Mouse (Mus musculus) limb, embryonic 10.5 days (tissue): ENCODE data around the gene Maged1. TPM values are rescaled to one million over a fixed set of nuclear protein-coding genes. Genes with fewer than 3 reads are reported as not detected.
"Not testable (repeated sequence)": the region's sequence is repeated elsewhere in the genome, so short reads cannot be mapped to it uniquely, and the experiment has no call there.

Experiments used
- DNase-seq: peaks from one replicate; pipeline ENCODE4 v3.0.0-alpha.2; 2017; ENCODE audit warnings: low spot score
- H3K27ac ChIP-seq: fragments of 300-500 bp; sonication (generic); 2 replicates; pipeline ENCODE4 v1.5.1; 2016; ENCODE audit warnings: mild to moderate bottlenecking
- H3K27me3 ChIP-seq: fragments of 300-500 bp; sonication (generic); 2 replicates; pipeline ENCODE4 v1.6.1; 2016; ENCODE audit warnings: low read depth, mild to moderate bottlenecking; ENCODE audit not compliant: poor library complexity, severe bottlenecking
- H3K36me3 ChIP-seq: fragments of 300-500 bp; sonication (generic); 2 replicates; pipeline ENCODE4 v1.6.1; 2016; ENCODE audit warnings: mild to moderate bottlenecking, moderate library complexity
- H3K4me1 ChIP-seq: fragments of 300-500 bp; sonication (generic); 2 replicates; pipeline ENCODE4 v1.6.1; 2016
- H3K4me3 ChIP-seq: fragments of 300-500 bp; sonication (generic); 2 replicates; pipeline ENCODE4 v1.5.1; 2016; ENCODE audit warnings: mild to moderate bottlenecking, moderate library complexity
- H3K9me3 ChIP-seq: fragments of 300-500 bp; sonication (generic); replicated peaks from 2 replicates; pipeline ENCODE4 v1.6.1; 2016; ENCODE audit warnings: mild to moderate bottlenecking
- WGBS: fragments of 180-500 bp; shearing (Covaris S2); methylation state at CpG from one replicate; pipeline ENCODE4 v1.1.7; 2016; 5-methylcytosine and 5-hydroxymethylcytosine counted together
- polyA plus RNA-seq: library from polyadenylated mRNA; unstranded; fragments of >200 nt; fragmentation: Nextera tagmentation; extraction: Ambion mirVana; gene quantifications from 2 replicates; pipeline ENCODE4 v1.2.1, GENCODE M21; 2016

Maged1 gene
- polyA plus RNA-seq, 1 experiment from 2014 or later, result 710 TPM

- Histone ChIP-seq H3K4me3 (no peak overlapping the region), H3K36me3 (no peaks in the 10 kb centered on the region), H3K9me3 (no peaks in the 10 kb centered on the region), H3K27ac (no peak overlapping the region), H3K27me3 (peaks cover 59% of the 10 kb centered on the region), H3K4me1 (no peaks in the 10 kb centered on the region)
- WGBS, result 78% methylated on average over 3 of the region's 3 CpGs
- no peak for DNase-seq
These were observed 33.5 kb downstream of the Maged1 start for GRCm38 (mm10) chrX:94508442-94508819.

GRCm38 (mm10) chrX:94507698-94508441 is 34.1 kb downstream of the Maged1 start:
- H3K36me3 ChIP-seq, H3K9me3 ChIP-seq, H3K4me3 ChIP-seq, H3K4me1 ChIP-seq, DNase-seq, H3K27ac ChIP-seq: not testable (repeated sequence)
- WGBS, result 42% methylated on average over 7 of the region's 14 CpGs
- peaks cover 64% of the 10 kb centered on the region for H3K27me3 ChIP-seq

GRCm38 (mm10) chrX:94486001-94486792 is 55.7 kb downstream of the Maged1 start:
- H3K27ac ChIP-seq, result no peak overlapping the region
- 91% methylated on average over 2 of the region's 2 CpGs for WGBS
- H3K4me1 ChIP-seq, result no peaks in the 10 kb centered on the region
- H3K27me3 ChIP-seq, result peaks cover 35% of the 10 kb centered on the region
- no peak for DNase-seq
- H3K4me3 ChIP-seq, result no peak overlapping the region
- H3K36me3 ChIP-seq, result no peaks in the 10 kb centered on the region
- H3K9me3 ChIP-seq, result no peaks in the 10 kb centered on the region

Other genes with a start within 250 kb of the Maged1 start
- gene Fam90a1b, start 175.4 kb downstream of the Maged1 start, polyA plus RNA-seq, result 0.09 and 0.10 TPM in 2 replicates
- 109 and 112 TPM in 2 replicates for gene Apoo, start 175.0 kb downstream of the Maged1 start, polyA plus RNA-seq
- 8.0 and 9.1 TPM in 2 replicates for gene Gspt2, start 93.9 kb upstream of the Maged1 start, polyA plus RNA-seq
- 0.87 and 1.2 TPM in 2 replicates for gene Zxdb, start 182.4 kb upstream of the Maged1 start, polyA plus RNA-seq